Mouse (Mus musculus) brain, embryonic 14.5 days (tissue): Measurements from ENCODE around the gene Gm10220. TPM values are rescaled to one million over a fixed set of nuclear protein-coding genes. Genes with fewer than 3 reads are reported as not detected.
"Not testable (repeated sequence)": the region's sequence is repeated elsewhere in the genome, so short reads cannot be mapped to it uniquely, and the experiment has no call there.

Experiments
- DNase-seq: peaks from one replicate; pipeline ENCODE4 v3.0.0-alpha.2; 2011; ENCODE audit warnings: low read depth
- CTCF ChIP-seq: fragments of 200-500 bp; IDR thresholded peaks from 2 replicates; pipeline ENCODE4 v1.5.1; 2012; ENCODE audit warnings: inconsistent platforms, mild to moderate bottlenecking, moderate library complexity, borderline replicate concordance; ENCODE audit not compliant: insufficient read depth, insufficient read length; ENCODE audit errors: extremely low read depth
- POLR2A ChIP-seq: fragments of 200-500 bp; IDR thresholded peaks from 2 replicates; pipeline ENCODE4 v1.6.1; 2012; ENCODE audit warnings: mild to moderate bottlenecking, inconsistent platforms, borderline replicate concordance; ENCODE audit not compliant: poor library complexity, insufficient read depth, insufficient read length, severe bottlenecking; ENCODE audit errors: extremely low read depth
- polyA plus RNA-seq: library from polyadenylated mRNA; depleted of rRNA; stranded (reverse); fragments of >200 nt; gene quantifications from 2 replicates; pipeline ENCODE4 v1.2.3, GENCODE M21; 2012; rRNA removed

Gene Gm10220
- not detected in 2 replicates for polyA plus RNA-seq

DNA sequence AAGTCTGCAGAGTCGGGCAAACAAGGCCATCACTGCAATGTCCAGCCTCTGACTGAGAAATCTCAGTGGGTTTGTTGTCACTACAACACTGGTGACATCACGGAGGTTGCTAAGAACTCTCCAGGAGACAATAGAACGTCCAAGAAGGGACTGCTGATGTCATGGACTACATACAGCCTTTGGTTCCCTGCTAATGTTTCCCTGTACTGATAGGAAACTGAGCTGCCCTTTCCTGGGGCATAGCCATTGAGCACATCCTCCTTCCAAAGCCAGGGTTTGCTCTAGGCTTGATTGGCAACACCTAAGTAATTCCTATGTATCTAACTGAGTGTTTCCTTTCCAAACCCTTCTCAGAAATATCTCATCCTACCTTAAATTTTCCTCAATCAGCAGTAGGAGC, at the start of gene Gm10220:
TSS of gene Gm10220 (minus strand) at position 101 of the 400 bp plus-strand sequence.
- not testable (repeated sequence) for DNase-seq

DNA sequence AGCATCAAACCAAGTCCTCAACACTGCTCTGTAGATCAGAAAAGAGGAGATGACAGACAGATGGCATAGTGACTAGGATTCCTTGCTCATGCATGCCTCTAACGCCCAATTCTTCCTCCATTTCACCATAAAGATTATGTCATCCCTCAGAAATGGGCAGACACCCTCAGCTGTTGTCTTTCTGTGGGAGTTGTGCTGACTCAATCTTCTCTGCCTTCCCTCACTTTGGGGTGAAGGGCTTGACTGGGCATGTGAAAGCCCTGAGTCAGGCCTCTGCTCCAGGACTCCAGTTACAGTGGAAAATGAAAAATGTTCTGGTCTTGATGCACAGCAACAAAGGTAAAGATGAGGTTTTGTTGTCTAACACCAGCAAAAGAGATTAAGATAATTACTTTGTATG, 48.6 kb upstream of the Gm10220 start:
- no peak for TF ChIP-seq CTCF
- no peak for TF ChIP-seq POLR2A
- DNase-seq: no peak

DNA sequence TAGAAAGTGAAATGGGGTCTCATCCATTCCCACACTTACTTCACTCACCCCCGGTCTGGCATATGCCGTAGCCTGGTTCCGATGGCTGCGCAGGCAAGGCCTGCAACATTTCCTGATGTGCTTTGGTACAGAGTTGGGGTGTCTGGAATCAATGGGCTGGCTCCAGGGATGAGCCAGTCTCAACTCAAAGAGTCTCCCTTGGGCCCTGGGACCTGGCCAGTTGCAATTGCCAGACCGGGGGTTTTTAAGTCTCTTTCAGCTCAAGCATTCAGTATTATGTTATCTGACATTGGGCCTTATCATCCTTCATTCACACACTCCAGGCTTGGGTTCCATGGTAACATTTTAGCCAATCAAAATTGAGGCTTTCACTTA, 44.6 kb upstream of the Gm10220 start:
- no peak for DNase-seq
- TF ChIP-seq POLR2A (no peak), CTCF (no peak)

DNA sequence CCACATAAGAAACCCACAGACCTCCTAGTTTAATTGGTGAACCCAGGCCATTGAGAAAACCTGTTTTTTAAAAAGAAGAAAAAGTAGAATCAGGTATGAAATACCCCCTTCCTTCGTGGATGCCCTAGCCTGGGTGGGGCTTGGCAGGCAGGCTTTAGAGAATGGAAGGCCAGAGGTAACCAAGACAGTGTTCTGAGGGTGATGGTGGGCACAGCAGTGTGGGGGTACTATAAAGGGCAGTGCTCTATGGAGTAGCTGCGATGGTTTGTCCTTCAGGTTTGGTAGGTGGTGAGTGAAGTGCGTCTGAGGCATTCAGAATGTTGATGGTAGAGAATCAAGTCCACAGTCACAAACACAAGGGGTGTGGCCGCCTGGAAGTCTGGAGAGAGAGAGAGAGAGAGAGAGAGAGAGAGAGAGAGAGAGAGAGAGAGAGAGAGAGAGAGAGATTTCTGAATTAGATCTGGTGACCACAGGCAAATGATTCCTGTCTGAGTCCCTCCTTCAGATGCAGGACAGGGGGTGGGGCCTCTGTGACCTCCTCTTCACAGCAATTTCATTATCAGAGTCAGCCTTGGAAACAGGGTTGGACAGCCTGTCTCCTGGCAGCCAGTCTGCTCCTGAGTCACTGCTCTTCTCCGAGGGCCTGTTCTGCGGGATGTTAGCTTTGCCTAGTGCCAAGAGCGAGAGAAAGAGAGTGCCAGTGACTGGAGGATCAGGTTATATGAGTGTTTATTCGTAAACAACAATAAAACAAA, 44.0 kb upstream of the Gm10220 start:
- no peak for TF ChIP-seq POLR2A
- no peak for TF ChIP-seq CTCF
- DNase-seq: no peak

DNA sequence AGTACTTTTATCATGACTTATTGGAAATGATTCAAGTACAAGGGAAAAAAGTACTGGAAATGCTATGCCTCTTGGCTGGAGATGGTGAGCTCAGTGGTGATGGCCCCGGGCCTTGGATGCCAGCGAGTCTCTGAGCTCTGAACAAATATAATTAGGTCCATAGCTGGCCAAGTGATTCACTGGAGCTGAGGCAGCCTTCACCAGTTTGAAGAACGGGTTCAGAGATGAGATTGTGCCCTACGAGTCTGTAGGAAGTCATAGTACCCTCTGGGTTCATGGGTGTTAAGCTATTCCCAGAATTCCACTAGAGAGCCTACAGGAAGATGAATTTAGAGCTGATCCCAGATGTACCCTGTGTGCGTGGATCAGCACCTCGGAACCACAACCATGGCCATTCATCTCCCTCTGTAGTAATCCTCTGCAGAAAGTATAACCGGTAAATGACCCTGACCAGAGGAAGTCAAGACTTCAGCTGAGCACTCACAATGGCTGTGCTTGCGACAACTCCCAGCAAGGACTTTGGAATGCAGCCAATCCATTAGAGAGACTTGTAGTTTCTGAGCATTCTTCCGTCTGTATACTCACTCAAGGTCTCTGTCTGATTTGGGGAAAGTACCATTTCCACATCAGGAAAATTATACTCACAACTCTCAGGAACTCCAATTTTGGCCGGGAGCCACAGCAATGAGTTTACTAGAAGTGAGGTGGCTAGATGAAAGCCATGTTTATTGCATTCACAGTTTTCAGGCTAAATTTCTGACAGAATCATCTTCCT, 36.4 kb upstream of the Gm10220 start:
- TF ChIP-seq POLR2A (no peak), CTCF (no peak)
- DNase-seq: no peak

DNA sequence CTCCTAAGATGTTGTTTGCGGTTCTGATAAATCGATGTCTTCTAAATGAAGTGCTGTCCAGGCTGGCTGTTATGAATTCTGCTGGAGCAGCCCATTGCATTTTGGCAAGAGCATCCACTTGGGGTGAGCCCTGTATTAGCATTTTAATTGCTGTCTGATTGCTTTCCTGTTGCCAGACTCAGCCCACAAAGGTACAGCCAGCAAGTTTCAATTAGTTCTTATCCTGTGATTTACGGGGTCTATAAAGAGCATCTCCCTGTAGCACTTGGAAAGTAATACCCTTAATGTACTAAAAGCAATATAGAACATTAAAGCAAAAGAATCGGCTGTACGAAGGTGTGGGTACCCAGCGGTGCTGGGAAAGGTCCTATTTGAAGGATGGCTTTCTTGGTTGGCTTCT, 21.7 kb upstream of the Gm10220 start:
- TF ChIP-seq POLR2A (no peak), CTCF (no peak)
- peak; percentile 64 for DNase-seq

DNA sequence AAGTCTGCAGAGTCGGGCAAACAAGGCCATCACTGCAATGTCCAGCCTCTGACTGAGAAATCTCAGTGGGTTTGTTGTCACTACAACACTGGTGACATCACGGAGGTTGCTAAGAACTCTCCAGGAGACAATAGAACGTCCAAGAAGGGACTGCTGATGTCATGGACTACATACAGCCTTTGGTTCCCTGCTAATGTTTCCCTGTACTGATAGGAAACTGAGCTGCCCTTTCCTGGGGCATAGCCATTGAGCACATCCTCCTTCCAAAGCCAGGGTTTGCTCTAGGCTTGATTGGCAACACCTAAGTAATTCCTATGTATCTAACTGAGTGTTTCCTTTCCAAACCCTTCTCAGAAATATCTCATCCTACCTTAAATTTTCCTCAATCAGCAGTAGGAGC, 16.0 kb downstream of the Gm10220 start, which contains the start of gene 5031410I06Rik:
TSS of gene 5031410I06Rik (minus strand) at position 101 of the 400 bp plus-strand sequence.
- DNase-seq: not testable (repeated sequence)

DNA sequence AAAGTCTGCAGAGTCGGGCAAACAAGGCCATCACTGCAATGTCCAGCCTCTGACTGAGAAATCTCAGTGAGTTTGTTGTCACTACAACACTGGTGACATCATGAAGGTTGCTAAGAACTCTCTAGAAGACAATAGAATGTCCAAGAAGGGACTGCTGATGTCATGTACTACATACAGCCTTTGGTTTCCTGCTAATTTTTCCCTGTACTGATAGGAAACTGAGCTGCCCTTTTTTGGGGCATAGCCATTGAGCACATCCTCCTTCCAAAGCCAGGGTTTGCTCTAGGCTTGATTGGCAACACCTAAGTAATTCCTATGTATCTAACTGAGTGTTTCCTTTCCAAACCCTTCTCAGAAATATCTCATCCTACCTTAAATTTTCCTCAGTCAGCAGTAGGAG, 32.0 kb downstream of the Gm10220 start, which contains the start of gene Gm10471:
TSS of gene Gm10471 (minus strand) at position 101 of the 400 bp plus-strand sequence.
- not testable (repeated sequence) for DNase-seq

DNA sequence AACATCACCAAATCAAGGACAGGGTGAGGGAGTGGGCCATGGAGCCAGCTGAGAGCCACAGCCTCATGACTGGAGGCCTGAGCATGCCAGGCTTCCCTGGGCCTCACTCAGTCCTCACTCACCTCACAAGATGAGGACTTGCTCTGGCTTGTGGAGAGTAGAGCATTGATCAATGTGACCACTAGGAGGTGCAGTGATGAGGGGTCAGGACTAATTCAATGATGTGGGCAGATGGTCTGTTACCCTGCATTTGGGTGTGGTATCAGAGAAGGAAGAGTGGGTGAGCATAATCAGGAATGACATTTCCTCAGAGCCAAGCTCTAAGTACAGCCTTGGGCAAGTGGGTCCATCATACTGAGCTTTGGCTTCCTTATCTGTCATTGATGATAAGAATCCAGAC, 42.2 kb downstream of the Gm10220 start:
- DNase-seq: not testable (repeated sequence)

DNA sequence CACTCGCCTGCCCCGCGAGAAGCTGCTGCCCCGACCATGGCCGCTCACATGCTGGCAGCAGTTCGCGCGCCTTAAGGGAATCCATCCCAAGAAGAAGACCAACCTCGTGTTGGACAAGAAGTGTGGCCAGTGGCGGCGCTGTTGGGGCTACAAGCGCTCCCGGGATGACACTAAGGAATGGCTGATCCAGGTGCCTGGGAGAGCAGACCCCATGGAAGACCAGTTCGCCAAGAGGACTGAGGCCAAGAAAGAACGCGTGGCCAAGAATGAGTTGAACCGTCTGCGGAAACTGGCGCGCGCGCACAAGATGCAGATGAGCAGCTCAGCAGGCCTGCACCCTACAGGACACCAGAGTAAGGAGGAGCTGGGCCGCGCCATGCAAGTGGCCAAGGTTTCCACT, 50.5 kb downstream of the Gm10220 start:
- no peak for DNase-seq

More for the DNA sequence above, 50.5 kb downstream of the Gm10220 start:
- TF ChIP-seq CTCF: no peak

Other genes with a start within 250 kb of the Gm10220 start
- gene Gm21663, start 179.0 kb downstream of the Gm10220 start, polyA plus RNA-seq: not detected in 2 replicates
- gene Gm21671, start 167.0 kb downstream of the Gm10220 start, polyA plus RNA-seq: not detected in 2 replicates
- not detected in 2 replicates for gene Gm21680, start 148.8 kb downstream of the Gm10220 start, polyA plus RNA-seq
- gene Gm21698, start 132.8 kb downstream of the Gm10220 start, polyA plus RNA-seq: not detected in 2 replicates
- not detected in 2 replicates for gene Gm1979, start 116.6 kb downstream of the Gm10220 start, polyA plus RNA-seq
- not detected in 2 replicates for gene Gm5862, start 98.5 kb downstream of the Gm10220 start, polyA plus RNA-seq
- gene Speer4a, start 81.9 kb downstream of the Gm10220 start, polyA plus RNA-seq: 0.04 TPM in 1 of 2 replicates, not detected in the other
- not detected in 2 replicates for gene Gm7347, start 62.8 kb downstream of the Gm10220 start, polyA plus RNA-seq
- not detected in 2 replicates for gene Gm10471, start 32.1 kb downstream of the Gm10220 start, polyA plus RNA-seq
- not detected in 2 replicates for gene 5031410I06Rik, start 16.1 kb downstream of the Gm10220 start, polyA plus RNA-seq
- 0.57 and 0.71 TPM in 2 replicates for gene Gm7361, start 136.3 kb upstream of the Gm10220 start, polyA plus RNA-seq